Mouse (Mus musculus) heart, postnatal 0 days (tissue): ENCODE results near the gene Tmc6. TPM values are rescaled to one million over a fixed set of nuclear protein-coding genes. Genes with fewer than 3 reads are reported as not detected.

Experiments used
- ATAC-seq: fragments of 200-750 bp; cut with Nextera tagmentation; 2 replicates; pipeline ENCODE4 v1.8.0; 2017; ENCODE audit warnings: low read depth, moderate number of reproducible peaks, moderate library complexity; ENCODE audit not compliant: insufficient read depth
- DNase-seq: peaks from one replicate; pipeline ENCODE4 v3.0.0-alpha.2; 2016; ENCODE audit warnings: low spot score
- H3K27ac ChIP-seq: fragments of 300-500 bp; sonication (generic); 2 replicates; pipeline ENCODE4 v1.5.1; 2014; ENCODE audit warnings: low read depth, mild to moderate bottlenecking
- H3K27me3 ChIP-seq: fragments of 300-500 bp; sonication (generic); 2 replicates; pipeline ENCODE4 v1.6.1; 2014; ENCODE audit warnings: low read length, mixed read lengths; ENCODE audit not compliant: control insufficient read depth, insufficient read depth
- H3K36me3 ChIP-seq: fragments of 300-500 bp; sonication (generic); replicated peaks from 2 replicates; pipeline ENCODE4 v1.6.1; 2014; ENCODE audit warnings: low read length, mixed read lengths; ENCODE audit not compliant: control insufficient read depth, insufficient read depth
- H3K4me1 ChIP-seq: fragments of 300-500 bp; sonication (generic); 2 replicates; pipeline ENCODE4 v1.6.1; 2014; ENCODE audit warnings: antibody characterized with exemption; ENCODE audit not compliant: control insufficient read depth, insufficient read depth
- H3K4me2 ChIP-seq: fragments of 300-500 bp; sonication (generic); 2 replicates; pipeline ENCODE4 v1.6.1; 2014; ENCODE audit warnings: low read depth, mild to moderate bottlenecking, low read length, moderate library complexity
- H3K4me3 ChIP-seq: fragments of 300-500 bp; sonication (generic); 2 replicates; pipeline ENCODE4 v1.5.1; 2014; ENCODE audit warnings: low read depth, low read length
- H3K9ac ChIP-seq: fragments of 300-500 bp; sonication (generic); replicated peaks from 2 replicates; pipeline ENCODE4 v1.6.1; 2014; ENCODE audit warnings: low read depth, low read length, mixed read lengths
- H3K9me3 ChIP-seq: fragments of 300-500 bp; sonication (generic); replicated peaks from 2 replicates; pipeline ENCODE4 v1.6.1; 2016; ENCODE audit warnings: low read length; ENCODE audit not compliant: control insufficient read depth
- CTCF ChIP-seq: IDR thresholded peaks from 2 replicates; pipeline ENCODE4 v1.5.1; 2016; ENCODE audit warnings: antibody characterized with exemption, control low read depth, low read depth
- EP300 ChIP-seq: IDR thresholded peaks from 2 replicates; pipeline ENCODE4 v1.6.1; 2016; ENCODE audit warnings: antibody characterized with exemption, low read depth
- WGBS: fragments of 180-500 bp; shearing (Covaris S2); extraction: QIAGEN DNeasy Blood & Tissue Kit; methylation state at CpG from one replicate; pipeline ENCODE4 v1.1.7; 2014; 5-methylcytosine and 5-hydroxymethylcytosine counted together
- polyA plus RNA-seq: library from polyadenylated mRNA; unstranded; fragments of >200 nt; fragmentation: Nextera tagmentation; extraction: Ambion mirVana; gene quantifications from 2 replicates; pipeline ENCODE4 v1.2.1, GENCODE M21; 2015
- total RNA-seq: library from RNA; depleted of rRNA; stranded (reverse); fragments of >200 nt; gene quantifications from 2 replicates; pipeline ENCODE4 v1.2.3, GENCODE M21; 2014; ENCODE audit warnings: low replicate concordance

The Tmc6 gene
- total and polyA plus RNA-seq, 2 experiments from 2014 or later, result 20.4 to 31.8 TPM

GRCm38 (mm10) chr11:117823411-117823810 lies 41.4 kb upstream of the Tmc6 start:
- ATAC-seq, result no peak
- no peak overlapping the region for H3K4me2 ChIP-seq
- 81% methylated on average over 6 of the region's 6 CpGs for WGBS
- H3K36me3 ChIP-seq, result peaks cover 25% of the 10 kb centered on the region; the same call in 1 of the 2 replicates
- H3K9me3 ChIP-seq, result no peaks in the 10 kb centered on the region
- H3K4me3 ChIP-seq, result no peak overlapping the region
- no peaks in the 10 kb centered on the region for H3K27me3 ChIP-seq
- H3K4me1 ChIP-seq, result peaks cover 65% of the 10 kb centered on the region
- TF ChIP-seq CTCF, result no peak
- no peak for TF ChIP-seq EP300
- H3K27ac ChIP-seq, result peak overlapping the region; percentile 79
- no peak for DNase-seq
- no peak overlapping the region for H3K9ac ChIP-seq

GRCm38 (mm10) chr11:117822728-117823241 lies 40.8 kb upstream of the Tmc6 start:
- peaks cover 60% of the 10 kb centered on the region for H3K4me1 ChIP-seq
- 16% methylated on average over 7 of the region's 7 CpGs for WGBS
- no peaks in the 10 kb centered on the region for H3K27me3 ChIP-seq
- peak overlapping the region; percentile 79 for H3K27ac ChIP-seq
- no peak overlapping the region for H3K4me3 ChIP-seq
- ATAC-seq (no peak), DNase-seq (peak; percentile 53)
- H3K9ac ChIP-seq, result no peak overlapping the region; the same call in 1 of the 2 replicates
- no peak for TF ChIP-seq CTCF
- TF ChIP-seq EP300, result no peak
- H3K9me3 ChIP-seq, result no peaks in the 10 kb centered on the region
- peak overlapping the region; percentile 1; the same call in 1 of the 2 replicates for H3K4me2 ChIP-seq
- H3K36me3 ChIP-seq, result peaks cover 27% of the 10 kb centered on the region

- H3K4me2 ChIP-seq, result no peak overlapping the region
- peaks cover 53% of the 10 kb centered on the region for H3K4me1 ChIP-seq
- H3K27me3 ChIP-seq, result no peaks in the 10 kb centered on the region
- no peak for TF ChIP-seq CTCF
- TF ChIP-seq EP300, result no peak
- DNase-seq (no peak), ATAC-seq (no peak)
- H3K9me3 ChIP-seq, result no peaks in the 10 kb centered on the region
- peaks cover 35% of the 10 kb centered on the region for H3K36me3 ChIP-seq
- H3K4me3 ChIP-seq, result no peak overlapping the region
- peak overlapping the region; percentile 79; the same call in 1 of the 2 replicates for H3K27ac ChIP-seq
- no peak overlapping the region for H3K9ac ChIP-seq
- WGBS, result 92% methylated on average over 9 of the region's 9 CpGs
Measured at GRCm38 (mm10) chr11:117821868-117822267, 39.9 kb upstream of the Tmc6 start.

- Histone ChIP-seq H3K27me3 (no peaks in the 10 kb centered on the region), H3K4me2 (no peak overlapping the region), H3K4me3 (no peak overlapping the region), H3K4me1 (peaks cover 40% of the 10 kb centered on the region), H3K9ac (no peak overlapping the region), H3K36me3 (peaks cover 42% of the 10 kb centered on the region), H3K9me3 (no peaks in the 10 kb centered on the region), H3K27ac (peak overlapping the region; percentile 87)
- DNase-seq, result no peak
- TF ChIP-seq EP300, result no peak
- no peak for TF ChIP-seq CTCF
- ATAC-seq, result no peak
- 87% methylated on average over 7 of the region's 7 CpGs for WGBS
Measured at GRCm38 (mm10) chr11:117820173-117820572, 38.2 kb upstream of the Tmc6 start.

GRCm38 (mm10) chr11:117819095-117819494 lies 37.1 kb upstream of the Tmc6 start:
- TF ChIP-seq CTCF, result no peak
- TF ChIP-seq EP300, result peak; percentile 66; the same call in 1 of the 2 replicates
- peak; percentile 94 for ATAC-seq
- H3K4me1 ChIP-seq, result peaks cover 39% of the 10 kb centered on the region
- WGBS, result 33% methylated on average over 8 of the region's 8 CpGs
- no peak overlapping the region for H3K4me3 ChIP-seq
- peaks cover 52% of the 10 kb centered on the region for H3K36me3 ChIP-seq
- no peak overlapping the region for H3K9ac ChIP-seq
- H3K27ac ChIP-seq, result peak overlapping the region; percentile 87
- no peaks in the 10 kb centered on the region for H3K9me3 ChIP-seq
- H3K4me2 ChIP-seq, result no peak overlapping the region
- DNase-seq, result peak; percentile 86
- H3K27me3 ChIP-seq, result no peaks in the 10 kb centered on the region
